Mouse (Mus musculus): Measurements from ENCODE around the gene Crat. TPM values are rescaled to one million over a fixed set of nuclear protein-coding genes. Genes with fewer than 3 reads are reported as not detected.

Gene Crat
- polyA plus RNA-seq, 1 experiment: 20.5 TPM

DNA sequence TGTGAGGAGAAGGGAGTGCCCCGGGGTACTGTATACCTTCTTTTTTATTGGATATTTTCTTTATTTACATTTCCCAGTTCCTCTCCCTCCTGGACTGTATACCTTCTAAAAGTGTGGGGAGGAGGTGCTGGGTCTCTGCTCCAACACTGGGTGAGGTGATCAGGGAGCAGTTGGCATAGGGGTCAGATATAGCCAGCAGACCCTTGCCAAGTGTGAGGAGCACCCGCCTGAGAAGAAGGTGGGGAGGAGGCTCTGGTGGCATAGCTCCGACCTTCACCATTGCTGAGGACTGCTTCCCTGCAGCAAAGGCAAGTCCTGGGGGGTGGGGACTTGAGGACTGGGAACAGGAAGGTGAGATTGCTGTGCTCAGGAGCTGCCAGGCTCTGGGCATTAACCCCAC lies 35.9 kb upstream of the Crat start:
- H3K4me3 ChIP-seq (replicated peaks): no peak overlapping the region
- peaks cover 86% of the 10 kb centered on the region for H3K36me3 ChIP-seq (ENCODE audit: control insufficient read depth)
- H3K4me1 ChIP-seq (ENCODE audit: control insufficient read depth): peaks cover 13% of the 10 kb centered on the region
- no peak for TF ChIP-seq GATA1 (IDR thresholded peaks at IDR 0.05; ENCODE audit: low read length)
- no peak for TF ChIP-seq TAL1 (IDR thresholded peaks at IDR 0.05; ENCODE audit: low read length)
- peaks cover 14% of the 10 kb centered on the region for H3K9me3 ChIP-seq (ENCODE audit: control insufficient read depth, low read length)
- H3K27me3 ChIP-seq (ENCODE audit: control insufficient read depth): no peaks in the 10 kb centered on the region

DNA sequence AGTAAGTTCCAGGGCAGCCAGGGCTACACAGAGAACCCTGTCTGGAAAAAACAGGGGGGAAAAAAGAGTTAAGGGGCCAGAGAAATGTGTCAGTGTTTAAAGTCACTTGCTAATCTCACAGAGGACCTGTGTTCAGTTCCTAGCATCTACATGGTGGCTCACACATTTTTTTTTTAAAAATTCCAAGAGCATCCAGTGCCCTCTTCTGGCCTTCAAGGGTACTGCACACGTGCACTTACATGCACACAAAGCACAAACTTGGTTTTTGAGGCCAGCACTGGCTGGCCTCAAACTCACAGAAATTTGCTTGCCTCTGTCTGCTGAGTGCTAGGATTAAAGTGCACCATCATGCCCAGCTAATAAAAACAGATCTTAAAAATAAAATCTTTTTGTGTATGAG lies 34.9 kb upstream of the Crat start:
- peaks cover 14% of the 10 kb centered on the region for H3K9me3 ChIP-seq (ENCODE audit: control insufficient read depth, low read length)
- peaks cover 88% of the 10 kb centered on the region for H3K36me3 ChIP-seq (ENCODE audit: control insufficient read depth)
- H3K27me3 ChIP-seq (ENCODE audit: control insufficient read depth): no peaks in the 10 kb centered on the region
- H3K4me1 ChIP-seq (ENCODE audit: control insufficient read depth): peaks cover 9% of the 10 kb centered on the region
- TF ChIP-seq TAL1 (IDR thresholded peaks at IDR 0.05; ENCODE audit: low read length): no peak
- no peak for TF ChIP-seq GATA1 (IDR thresholded peaks at IDR 0.05; ENCODE audit: low read length)
- H3K4me3 ChIP-seq (replicated peaks): no peak overlapping the region

- H3K9me3 ChIP-seq (ENCODE audit: control insufficient read depth, low read length): peaks cover 14% of the 10 kb centered on the region
- peaks cover 97% of the 10 kb centered on the region for H3K36me3 ChIP-seq (ENCODE audit: control insufficient read depth)
- TF ChIP-seq TAL1 (IDR thresholded peaks at IDR 0.05; ENCODE audit: low read length): no peak
- no peak for TF ChIP-seq GATA1 (IDR thresholded peaks at IDR 0.05; ENCODE audit: low read length)
These were observed 32.8 kb upstream of the Crat start for GRCm38 (mm10) chr2:30448371-30448770.

DNA sequence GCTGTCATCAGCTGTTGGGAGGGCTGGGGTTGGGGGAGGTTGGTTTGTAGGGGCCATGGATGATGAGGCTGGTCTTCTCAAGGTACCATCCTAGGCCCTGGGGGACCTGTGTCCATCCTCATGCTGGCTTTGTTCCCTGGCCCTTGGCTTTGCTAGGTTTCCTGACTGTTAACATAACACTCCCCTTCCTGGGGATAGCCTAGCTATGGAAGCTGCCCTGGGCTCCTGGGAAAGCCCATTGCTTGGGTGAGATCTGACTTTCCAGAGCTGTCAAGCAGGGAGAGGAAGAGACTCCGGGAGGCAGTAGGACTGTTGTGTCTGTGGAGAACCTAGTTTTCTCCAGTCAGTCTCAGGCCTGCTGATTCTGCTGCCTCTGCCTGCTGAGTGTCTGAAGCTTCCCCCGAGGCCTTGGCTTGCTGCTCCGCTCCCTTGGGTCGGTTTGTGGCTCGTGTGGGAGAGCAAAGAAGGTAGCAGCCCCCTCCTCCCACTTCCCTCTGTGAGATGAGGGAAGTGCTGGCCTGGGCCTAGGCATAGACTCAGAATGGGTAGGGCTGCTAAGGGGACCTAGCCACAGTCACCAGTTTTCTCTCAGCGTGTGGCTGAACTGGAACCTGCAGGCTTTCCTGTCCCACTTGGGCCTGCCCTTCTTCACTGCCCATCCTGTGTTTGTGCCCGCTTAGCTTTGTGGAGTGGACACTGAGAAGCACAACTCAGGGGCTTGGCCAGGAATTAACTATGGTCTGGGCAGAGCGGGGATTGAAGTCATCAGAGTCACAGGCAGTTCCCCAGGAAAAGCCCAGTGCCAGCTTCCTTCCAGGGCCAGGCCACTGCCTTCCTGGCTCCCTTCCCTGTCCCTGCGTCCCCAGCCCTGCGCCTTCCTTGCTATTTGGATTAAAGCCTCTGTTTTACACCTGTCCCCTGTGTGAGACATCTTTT lies 31.5 kb upstream of the Crat start:
- no peak for TF ChIP-seq TAL1 (IDR thresholded peaks at IDR 0.05; ENCODE audit: low read length)
- no peak for TF ChIP-seq GATA1 (IDR thresholded peaks at IDR 0.05; ENCODE audit: low read length)
- peaks cover 99% of the 10 kb centered on the region for H3K36me3 ChIP-seq (ENCODE audit: control insufficient read depth)
- peaks cover 14% of the 10 kb centered on the region for H3K9me3 ChIP-seq (ENCODE audit: control insufficient read depth, low read length)
- H3K4me3 ChIP-seq (replicated peaks): no peak overlapping the region
- H3K4me1 ChIP-seq (ENCODE audit: control insufficient read depth): peaks cover 4% of the 10 kb centered on the region
- H3K27me3 ChIP-seq (ENCODE audit: control insufficient read depth): no peaks in the 10 kb centered on the region

More at GRCm38 (mm10) chr2:30448371-30448770, 32.8 kb upstream of the Crat start:
- Histone ChIP-seq H3K4me1 (ENCODE audit: control insufficient read depth) (peaks cover 7% of the 10 kb centered on the region), H3K27me3 (ENCODE audit: control insufficient read depth) (no peaks in the 10 kb centered on the region), H3K4me3 (replicated peaks) (no peak overlapping the region)

- no peak for TF ChIP-seq TAL1 (IDR thresholded peaks at IDR 0.05; ENCODE audit: low read length)
- TF ChIP-seq GATA1 (IDR thresholded peaks at IDR 0.05; ENCODE audit: low read length): no peak
- H3K27me3 ChIP-seq (ENCODE audit: control insufficient read depth): no peaks in the 10 kb centered on the region
- peaks cover 12% of the 10 kb centered on the region for H3K9me3 ChIP-seq (ENCODE audit: control insufficient read depth, low read length)
- H3K36me3 ChIP-seq (ENCODE audit: control insufficient read depth): peaks cover 99% of the 10 kb centered on the region
- no peak overlapping the region for H3K4me3 ChIP-seq (replicated peaks)
- H3K4me1 ChIP-seq (ENCODE audit: control insufficient read depth): peaks cover 13% of the 10 kb centered on the region
These were observed 29.7 kb upstream of the Crat start for GRCm38 (mm10) chr2:30445312-30445711.

- no peaks in the 10 kb centered on the region for H3K27me3 ChIP-seq (ENCODE audit: control insufficient read depth)
- peaks cover 19% of the 10 kb centered on the region for H3K4me1 ChIP-seq (ENCODE audit: control insufficient read depth)
- H3K4me3 ChIP-seq (replicated peaks): no peak overlapping the region
- no peak for TF ChIP-seq GATA1 (IDR thresholded peaks at IDR 0.05; ENCODE audit: low read length)
- no peak for TF ChIP-seq TAL1 (IDR thresholded peaks at IDR 0.05; ENCODE audit: low read length)
- H3K9me3 ChIP-seq (ENCODE audit: control insufficient read depth, low read length): peaks cover 4% of the 10 kb centered on the region
- H3K36me3 ChIP-seq (ENCODE audit: control insufficient read depth): peaks cover 99% of the 10 kb centered on the region
These were observed 28.8 kb upstream of the Crat start for GRCm38 (mm10) chr2:30444450-30444849.

GRCm38 (mm10) chr2:30444006-30444405 lies 28.4 kb upstream of the Crat start:
- Histone ChIP-seq H3K4me3 (replicated peaks) (no peak overlapping the region), H3K9me3 (ENCODE audit: control insufficient read depth, low read length) (peaks cover 2% of the 10 kb centered on the region; the same call in 1 of the 2 replicates), H3K36me3 (ENCODE audit: control insufficient read depth) (peaks cover 99% of the 10 kb centered on the region), H3K4me1 (ENCODE audit: control insufficient read depth) (peaks cover 19% of the 10 kb centered on the region), H3K27me3 (ENCODE audit: control insufficient read depth) (no peaks in the 10 kb centered on the region)
- TF ChIP-seq TAL1 (IDR thresholded peaks at IDR 0.05; ENCODE audit: low read length) (no peak), GATA1 (IDR thresholded peaks at IDR 0.05; ENCODE audit: low read length) (no peak)

GRCm38 (mm10) chr2:30443281-30443680 lies 27.7 kb upstream of the Crat start:
- Histone ChIP-seq H3K4me3 (replicated peaks) (no peak overlapping the region), H3K4me1 (ENCODE audit: control insufficient read depth) (peaks cover 20% of the 10 kb centered on the region), H3K9me3 (ENCODE audit: control insufficient read depth, low read length) (peaks cover under 1% of the 10 kb centered on the region; the same call in 1 of the 2 replicates), H3K36me3 (ENCODE audit: control insufficient read depth) (peaks cover 100% of the 10 kb centered on the region), H3K27me3 (ENCODE audit: control insufficient read depth) (no peaks in the 10 kb centered on the region; the same call in 1 of the 2 replicates)
- TF ChIP-seq TAL1 (IDR thresholded peaks at IDR 0.05; ENCODE audit: low read length) (no peak), GATA1 (IDR thresholded peaks at IDR 0.05; ENCODE audit: low read length) (no peak)

DNA sequence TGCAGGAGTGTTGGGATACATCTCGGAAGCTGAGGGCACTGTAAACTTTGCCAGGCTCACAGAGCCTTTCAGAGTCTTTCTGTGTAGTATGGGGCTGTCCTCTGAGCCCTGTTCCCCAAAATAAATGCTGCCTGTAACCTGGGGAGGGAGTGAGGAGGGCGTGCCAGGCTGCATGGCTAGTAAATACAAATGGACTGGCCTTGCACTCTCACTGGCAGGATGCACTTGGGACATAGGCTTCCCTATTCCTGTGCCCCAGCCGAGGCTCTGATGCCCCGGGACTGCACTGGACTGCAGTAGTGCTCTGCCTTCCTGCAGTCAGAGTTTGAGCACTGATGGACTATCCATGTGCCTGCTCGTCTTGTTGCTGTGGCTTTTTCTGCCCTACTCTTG lies 26.9 kb upstream of the Crat start:
- TF ChIP-seq GATA1 (IDR thresholded peaks at IDR 0.05; ENCODE audit: low read length) (no peak), TAL1 (IDR thresholded peaks at IDR 0.05; ENCODE audit: low read length) (no peak)
- H3K27me3 ChIP-seq (ENCODE audit: control insufficient read depth): no peaks in the 10 kb centered on the region; the same call in 1 of the 2 replicates
- peaks cover 100% of the 10 kb centered on the region for H3K36me3 ChIP-seq (ENCODE audit: control insufficient read depth)
- peaks cover 22% of the 10 kb centered on the region for H3K4me1 ChIP-seq (ENCODE audit: control insufficient read depth)
- no peaks in the 10 kb centered on the region for H3K9me3 ChIP-seq (ENCODE audit: control insufficient read depth, low read length)
- H3K4me3 ChIP-seq (replicated peaks): no peak overlapping the region

All from erythroblast, embryonic 14.5 days (primary cell).